ENCODE assay signal across 8 mouse cellular contexts in the genomic region with DNA sequence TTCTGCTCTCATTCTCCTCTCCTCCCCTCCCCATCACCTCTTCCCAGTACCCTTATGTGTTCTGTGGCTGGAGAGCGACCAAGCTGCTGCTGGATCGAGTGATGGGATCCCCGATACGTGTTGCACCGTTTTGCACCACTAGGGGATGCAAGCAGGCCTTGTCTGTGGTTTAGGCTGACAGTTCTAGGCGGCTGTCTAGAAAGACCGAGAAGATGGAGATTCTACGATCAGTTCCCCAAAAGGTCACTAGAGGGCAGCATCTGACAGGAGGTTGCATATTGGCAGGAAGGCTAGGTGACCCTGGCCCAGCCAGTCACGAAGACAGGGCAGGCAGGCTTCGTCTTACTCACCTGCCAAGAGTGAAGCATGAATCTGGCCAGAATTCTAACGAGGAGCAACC. TPM values are rescaled to one million over a fixed set of nuclear protein-coding genes. Genes with fewer than 3 reads are reported as not detected.
DNase-seq lines count a peak whose midpoint lies in the region; ATAC-seq lines count a peak whose summit lies in the region.

No protein-coding gene starts in this region.

- no peak overlapping the region for H3K9ac ChIP-seq in hindbrain, embryonic 12.5 days

- DNase-seq in MN1 (ENCODE audit: low spot score): peak; percentile 97
- DNase-seq in cerebellum, adult 9-11 months: peak; percentile 94
- peak; percentile 85 to 93 for DNase-seq in frontal cortex, postnatal 10 days (ENCODE audit: low spot score in 2 of 2)
- DNase-seq in layer of hippocampus, postnatal 14 days (ENCODE audit: low spot score in 2 of 2): peak; percentile 97
- peak; percentile 100 for DNase-seq in lung, postnatal 14 days
- peak; percentile 86 for DNase-seq in retina, adult 2 months (ENCODE audit: low read depth, low spot score)
- DNase-seq in thymus, postnatal 36 days: peak; percentile 94 to 98

- H3K4me2 ChIP-seq in hindbrain, embryonic 12.5 days (replicated peaks): no peak overlapping the region

- no peak overlapping the region for H3K4me3 ChIP-seq in hindbrain, embryonic 12.5 days

- WGBS in hindbrain, embryonic 12.5 days: 2% methylated on average over 11 of the region's 11 CpGs

- no peaks in the 10 kb centered on the region for H3K9me3 ChIP-seq in hindbrain, embryonic 12.5 days (replicated peaks)

- no peak overlapping the region for H3K27ac ChIP-seq in hindbrain, embryonic 12.5 days

- ATAC-seq in hindbrain, embryonic 12.5 days (ENCODE audit: low FRiP score): peak; percentile 57

- no peaks in the 10 kb centered on the region for H3K27me3 ChIP-seq in hindbrain, embryonic 12.5 days

- no peaks in the 10 kb centered on the region for H3K36me3 ChIP-seq in hindbrain, embryonic 12.5 days

- H3K4me1 ChIP-seq in hindbrain, embryonic 12.5 days: peaks cover 16% of the 10 kb centered on the region

RNA-seq across cellular contexts. Expression of a gene that starts 16.9 kb away (rescaled TPM):
- 53.4 and 61.0 TPM in 2 replicates for polyA plus RNA-seq in hindbrain, embryonic 12.5 days (2016; fragmentation: Nextera tagmentation; extraction: Ambion mirVana)
- 10 to 100 TPM; 59.7 to 63.8 TPM for total RNA-seq in layer of hippocampus, postnatal 14 days (2021)

RNA-seq across cellular contexts. Expression of a gene that starts 17.3 kb away (rescaled TPM):
- polyA plus RNA-seq in hindbrain, embryonic 12.5 days (2016; fragmentation: Nextera tagmentation; extraction: Ambion mirVana): 54.9 and 57.7 TPM in 2 replicates
- 100 to 1,000 TPM; 133 to 136 TPM for total RNA-seq in layer of hippocampus, postnatal 14 days (2021)

RNA-seq across cellular contexts. Expression of a gene that starts 23.4 kb away (rescaled TPM):
- 5.5 and 5.6 TPM in 2 replicates for polyA plus RNA-seq in hindbrain, embryonic 12.5 days (2016; fragmentation: Nextera tagmentation; extraction: Ambion mirVana)
- 1 to 10 TPM; 1.0 to 1.1 TPM for total RNA-seq in layer of hippocampus, postnatal 14 days (2021)

RNA-seq across cellular contexts. Expression of a gene that starts 27.4 kb away (rescaled TPM):
- polyA plus RNA-seq in hindbrain, embryonic 12.5 days (2016; fragmentation: Nextera tagmentation; extraction: Ambion mirVana): 109 and 119 TPM in 2 replicates
- total RNA-seq in layer of hippocampus, postnatal 14 days (2021): 10 to 100 TPM; 76.7 to 84.5 TPM

RNA-seq across cellular contexts. Expression of a gene that starts 35.7 kb away (rescaled TPM):
- 4.5 and 5.1 TPM in 2 replicates for polyA plus RNA-seq in hindbrain, embryonic 12.5 days (2016; fragmentation: Nextera tagmentation; extraction: Ambion mirVana)
- total RNA-seq in layer of hippocampus, postnatal 14 days (2021): 1 to 10 TPM; 3.0 to 3.6 TPM
